Comparison of ENCODE assay signal across 7 mouse cellular contexts in the genomic region with DNA sequence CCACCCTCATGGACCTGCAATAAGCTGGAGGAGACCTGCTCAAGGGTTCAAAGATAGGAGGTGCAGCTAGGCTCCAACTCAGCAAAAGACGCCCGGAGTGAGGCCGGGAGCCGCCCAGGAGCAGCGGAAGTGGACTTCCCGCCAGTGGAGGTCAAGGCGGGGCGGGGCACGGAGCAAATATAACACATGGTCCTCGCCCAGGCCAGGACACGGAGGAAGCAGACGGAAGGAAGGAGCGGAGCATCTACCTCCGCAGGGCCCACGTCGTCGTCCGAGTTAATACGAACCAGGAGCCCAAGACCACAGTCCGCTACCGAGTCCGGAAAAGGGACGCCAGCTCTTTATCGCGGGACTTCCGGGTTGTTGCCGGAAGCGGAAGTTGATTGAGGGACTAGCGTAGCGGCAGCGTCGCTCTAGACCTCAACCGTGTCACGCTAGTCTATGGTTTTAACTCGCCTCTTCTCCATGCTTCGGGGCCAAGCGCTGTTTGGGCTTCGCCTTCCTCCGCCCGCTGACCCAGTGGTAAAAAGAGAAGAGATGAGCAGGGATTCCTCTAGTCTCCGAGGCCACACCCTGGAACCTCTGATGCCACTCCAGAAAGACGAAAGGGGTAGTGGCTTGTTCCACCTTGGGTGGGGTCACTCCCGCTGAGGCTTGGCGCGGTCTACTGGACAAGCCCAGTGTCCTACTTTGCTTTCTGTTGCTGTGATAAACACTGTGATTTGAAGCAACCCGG. TPM values are rescaled to one million over a fixed set of nuclear protein-coding genes. Genes with fewer than 3 reads are reported as not detected.
DNase-seq lines count a peak whose midpoint lies in the region; ATAC-seq lines count a peak whose summit lies in the region.

No protein-coding gene starts in this region.

- peak; percentile 91 for ATAC-seq in embryonic facial prominence, embryonic 12.5 days (ENCODE audit: insufficient number of reproducible peaks, insufficient read depth, low FRiP score, low TSS enrichment)
- ATAC-seq in limb, embryonic 11.5 days (ENCODE audit: insufficient number of reproducible peaks, low FRiP score, low TSS enrichment, low read depth) = peak; percentile 77
- peak; percentile 88 for ATAC-seq in midbrain, embryonic 14.5 days (ENCODE audit: low FRiP score, low TSS enrichment)

- DNase-seq in adrenal gland, postnatal 25 days = peak; percentile 79
- peak; percentile 99 for DNase-seq in heart, adult 11 months
- peak; percentile 93 for DNase-seq in kidney, adult 18-20 months
- DNase-seq in limb, embryonic 11.5 days (ENCODE audit: low spot score) = peak; percentile 91
- DNase-seq in midbrain, embryonic 14.5 days = peak; percentile 96
- DNase-seq in spleen, adult 18-20 months = peak; percentile 71 to 78

- H3K27ac ChIP-seq in embryonic facial prominence, embryonic 12.5 days = peak overlapping the region; percentile 92
- H3K27ac ChIP-seq in limb, embryonic 11.5 days (replicated peaks; ENCODE audit: low read depth, low read length) = peak overlapping the region; percentile 88
- peak overlapping the region; percentile 90 for H3K27ac ChIP-seq in midbrain, embryonic 14.5 days (replicated peaks; ENCODE audit: low read depth, low read length)

- peak overlapping the region; percentile 70 for H3K4me2 ChIP-seq in embryonic facial prominence, embryonic 12.5 days (replicated peaks)
- H3K4me2 ChIP-seq in limb, embryonic 11.5 days (ENCODE audit: low read depth, severe bottlenecking) = peak overlapping the region; percentile 80
- H3K4me2 ChIP-seq in midbrain, embryonic 14.5 days (ENCODE audit: low read length) = peak overlapping the region; percentile 91

- 0 out of 2 replicates have a peak, but pooled peaks cover 3% of the 10 kb centered on the region for H3K9me3 ChIP-seq in embryonic facial prominence, embryonic 12.5 days
- no peaks in the 10 kb centered on the region for H3K9me3 ChIP-seq in limb, embryonic 11.5 days (ENCODE audit: control insufficient read depth, low read length)
- no peaks in the 10 kb centered on the region for H3K9me3 ChIP-seq in midbrain, embryonic 14.5 days (ENCODE audit: control insufficient read depth, low read length)

- peaks cover 3% of the 10 kb centered on the region; the same call in 1 of the 2 replicates for H3K4me1 ChIP-seq in embryonic facial prominence, embryonic 12.5 days
- H3K4me1 ChIP-seq in limb, embryonic 11.5 days (ENCODE audit: control insufficient read depth, insufficient read depth, low read length) = peaks cover 4% of the 10 kb centered on the region; the same call in 1 of the 2 replicates
- H3K4me1 ChIP-seq in midbrain, embryonic 14.5 days (ENCODE audit: control insufficient read depth, insufficient read depth, low read length) = peaks cover 14% of the 10 kb centered on the region

- H3K36me3 ChIP-seq in embryonic facial prominence, embryonic 12.5 days = no peaks in the 10 kb centered on the region
- H3K36me3 ChIP-seq in limb, embryonic 11.5 days (ENCODE audit: control insufficient read depth, insufficient read depth, low read length) = no peaks in the 10 kb centered on the region
- H3K36me3 ChIP-seq in midbrain, embryonic 14.5 days (ENCODE audit: control insufficient read depth, insufficient read depth, low read length) = no peaks in the 10 kb centered on the region

- peak overlapping the region; percentile 73 for H3K4me3 ChIP-seq in embryonic facial prominence, embryonic 12.5 days
- peak overlapping the region; percentile 84 for H3K4me3 ChIP-seq in limb, embryonic 11.5 days (ENCODE audit: low read depth, low read length)
- H3K4me3 ChIP-seq in midbrain, embryonic 14.5 days (replicated peaks; ENCODE audit: low read depth, low read length) = peak overlapping the region; percentile 81

- H3K9ac ChIP-seq in embryonic facial prominence, embryonic 12.5 days = peak overlapping the region; percentile 71
- peak overlapping the region; percentile 91 for H3K9ac ChIP-seq in limb, embryonic 11.5 days (ENCODE audit: low read length)
- peak overlapping the region; percentile 80 for H3K9ac ChIP-seq in midbrain, embryonic 14.5 days (replicated peaks; ENCODE audit: low read length)

- WGBS in embryonic facial prominence, embryonic 12.5 days = 1% methylated on average over 46 of the region's 46 CpGs
- WGBS in limb, embryonic 11.5 days = 1% methylated on average over 46 of the region's 46 CpGs
- WGBS in midbrain, embryonic 14.5 days = under 1% methylated on average over 46 of the region's 46 CpGs

- no peaks in the 10 kb centered on the region for H3K27me3 ChIP-seq in embryonic facial prominence, embryonic 12.5 days
- no peaks in the 10 kb centered on the region for H3K27me3 ChIP-seq in limb, embryonic 11.5 days (ENCODE audit: control insufficient read depth, insufficient read depth, low read length)
- H3K27me3 ChIP-seq in midbrain, embryonic 14.5 days (ENCODE audit: control insufficient read depth, insufficient read depth, low read length) = no peaks in the 10 kb centered on the region

RNA-seq across cellular contexts. Expression of a gene that starts 21.4 kb away (rescaled TPM):
- total RNA-seq in adrenal gland, postnatal 25 days (2021) = not detected in 2 replicates
- polyA plus RNA-seq in embryonic facial prominence, embryonic 12.5 days (2016; fragmentation: Nextera tagmentation; extraction: Ambion mirVana) = not detected in 2 replicates
- not detected in 2 replicates for polyA plus RNA-seq in limb, embryonic 11.5 days (2014; fragmentation: Nextera tagmentation; extraction: Ambion mirVana)
- not detected in 2 replicates for polyA plus RNA-seq in midbrain, embryonic 14.5 days (2014; fragmentation: Nextera tagmentation; extraction: Ambion mirVana)

RNA-seq across cellular contexts. Expression of a gene that starts 30.7 kb away (rescaled TPM):
- 429 and 434 TPM in 2 replicates for total RNA-seq in adrenal gland, postnatal 25 days (2021)
- polyA plus RNA-seq in embryonic facial prominence, embryonic 12.5 days (2016; fragmentation: Nextera tagmentation; extraction: Ambion mirVana) = 651 and 669 TPM in 2 replicates
- 620 and 621 TPM in 2 replicates for polyA plus RNA-seq in limb, embryonic 11.5 days (2014; fragmentation: Nextera tagmentation; extraction: Ambion mirVana)
- polyA plus RNA-seq in midbrain, embryonic 14.5 days (2014; fragmentation: Nextera tagmentation; extraction: Ambion mirVana) = 984 and 991 TPM in 2 replicates

RNA-seq across cellular contexts. Expression of a gene that starts 42.1 kb away (rescaled TPM):
- total RNA-seq in adrenal gland, postnatal 25 days (2021) = not detected in 2 replicates
- polyA plus RNA-seq in embryonic facial prominence, embryonic 12.5 days (2016; fragmentation: Nextera tagmentation; extraction: Ambion mirVana) = not detected in 2 replicates
- not detected in 2 replicates for polyA plus RNA-seq in limb, embryonic 11.5 days (2014; fragmentation: Nextera tagmentation; extraction: Ambion mirVana)
- polyA plus RNA-seq in midbrain, embryonic 14.5 days (2014; fragmentation: Nextera tagmentation; extraction: Ambion mirVana) = not detected in 2 replicates

Comparison
In these comparisons a context has a peak if more than half of its experiments do, and no peak if none do; other contexts are left out.
1. Peak in every context shown above with its lines: DNase-seq, ATAC-seq, H3K4me3 ChIP-seq and H3K27ac ChIP-seq.